8 mouse cellular contexts compared by ENCODE assay signal in genomic region chr10:121461404-121462161, GRCm38 (mm10). TPM values are rescaled to one million over a fixed set of nuclear protein-coding genes. Genes with fewer than 3 reads are reported as not detected.
DNase-seq lines count a peak whose midpoint lies in the region; ATAC-seq and TF ChIP-seq lines count a peak whose summit lies in the region.

No protein-coding gene starts in this region.

- intact Hi-C loops in heart, postnatal 25 days (cut with DNase I), result no loop called here

- peak overlapping the region; percentile 25 for H3K4me3 ChIP-seq in heart, embryonic 13.5 days
- no peak overlapping the region for H3K4me3 ChIP-seq in kidney, postnatal 0 days (replicated peaks; ENCODE audit: low read depth, low read length)

- H3K36me3 ChIP-seq in heart, embryonic 13.5 days, result peaks cover 6% of the 10 kb centered on the region; the same call in 1 of the 2 replicates
- 0 out of 2 replicates have a peak, but pooled peaks cover 6% of the 10 kb centered on the region for H3K36me3 ChIP-seq in kidney, postnatal 0 days (ENCODE audit: insufficient read depth, low read length)
- no peaks in the 10 kb centered on the region for H3K36me3 ChIP-seq in splenic B cell, adult 2 months (ENCODE audit: control insufficient read depth, insufficient read depth, low read length, poor library complexity, severe bottlenecking)

- peak overlapping the region; percentile 68 for H3K27ac ChIP-seq in heart, embryonic 13.5 days (replicated peaks)
- peak overlapping the region; percentile 74 for H3K27ac ChIP-seq in kidney, postnatal 0 days

- ATAC-seq in heart, embryonic 13.5 days (ENCODE audit: extremely low read depth, insufficient number of reproducible peaks, low FRiP score, low TSS enrichment), result peak; percentile 31; the same call in 1 of the 2 replicates
- peak; percentile 59 for ATAC-seq in kidney, postnatal 0 days (replicated peaks; ENCODE audit: low FRiP score, low read depth)

- peak overlapping the region; percentile 69 for H3K9ac ChIP-seq in heart, embryonic 13.5 days
- H3K9ac ChIP-seq in kidney, postnatal 0 days (ENCODE audit: low read depth, low read length), result peak overlapping the region; percentile 8; the same call in 1 of the 2 replicates

- no peaks in the 10 kb centered on the region for H3K27me3 ChIP-seq in heart, embryonic 13.5 days (replicated peaks)
- H3K27me3 ChIP-seq in kidney, postnatal 0 days (ENCODE audit: insufficient read depth, low read length), result no peaks in the 10 kb centered on the region
- H3K27me3 ChIP-seq in splenic B cell, adult 2 months (ENCODE audit: control insufficient read depth, insufficient read depth, low read length, poor library complexity, severe bottlenecking), result no peaks in the 10 kb centered on the region

- peak overlapping the region; percentile 63 for H3K4me2 ChIP-seq in heart, embryonic 13.5 days
- peak overlapping the region; percentile 40 for H3K4me2 ChIP-seq in kidney, postnatal 0 days (ENCODE audit: low read length)

- H3K4me1 ChIP-seq in heart, embryonic 13.5 days, result peaks cover 64% of the 10 kb centered on the region
- peaks cover 25% of the 10 kb centered on the region for H3K4me1 ChIP-seq in kidney, postnatal 0 days (replicated peaks; ENCODE audit: insufficient read depth, low read length)

- peak; percentile 97 for DNase-seq in heart, adult 11 months
- no peak for DNase-seq in heart, postnatal 25 days (ENCODE audit: low spot score)
- peak; percentile 68 for DNase-seq in embryo, embryonic 11 days
- peak; percentile 79 for DNase-seq in kidney, postnatal 0 days (ENCODE audit: low spot score)
- DNase-seq in lung, postnatal 25 days (ENCODE audit: low spot score), result peak; percentile 72
- DNase-seq in splenic B cell, adult 2 months (ENCODE audit: low read depth, low spot score), result peak; percentile 29
- DNase-seq in testis, postnatal 14 days (ENCODE audit: low spot score), result no peak

- WGBS in heart, embryonic 13.5 days, result 8% methylated on average over 22 of the region's 22 CpGs
- WGBS in kidney, postnatal 0 days, result 17% methylated on average over 22 of the region's 22 CpGs

- peak; percentile 9; the same call in 1 of the 2 replicates for TF ChIP-seq CTCF in kidney, postnatal 0 days (IDR thresholded peaks at IDR 0.05; ENCODE audit: low read depth)

- H3K9me3 ChIP-seq in heart, embryonic 13.5 days, result no peaks in the 10 kb centered on the region
- H3K9me3 ChIP-seq in kidney, postnatal 0 days (replicated peaks; ENCODE audit: low read length), result no peaks in the 10 kb centered on the region

RNA-seq across cellular contexts. Expression of gene Rassf3, which starts 14.6 kb away (rescaled TPM):
- 100 to 1,000 TPM; 146 to 157 TPM for total RNA-seq in heart, postnatal 25 days (2021)
- polyA plus RNA-seq in heart, embryonic 13.5 days (2015; fragmentation: Nextera tagmentation; extraction: Ambion mirVana), result 15.2 and 19.2 TPM in 2 replicates
- 11.9 and 12.5 TPM in 2 replicates for polyA plus RNA-seq in kidney, postnatal 0 days (2015; fragmentation: Nextera tagmentation; extraction: Ambion mirVana)

Comparison
In these comparisons a context has a peak if more than half of its experiments do, and no peak if none do; other contexts are left out.
1. DNase-seq: peak in heart, adult 11 months (single experiment), embryo, embryonic 11 days (single experiment), kidney, postnatal 0 days (single experiment), lung, postnatal 25 days (single experiment) and splenic B cell, adult 2 months (single experiment); none in heart, postnatal 25 days (single experiment) and testis, postnatal 14 days (single experiment).